Comparison of ENCODE assay signal across 11 mouse cellular contexts in the genomic region with DNA sequence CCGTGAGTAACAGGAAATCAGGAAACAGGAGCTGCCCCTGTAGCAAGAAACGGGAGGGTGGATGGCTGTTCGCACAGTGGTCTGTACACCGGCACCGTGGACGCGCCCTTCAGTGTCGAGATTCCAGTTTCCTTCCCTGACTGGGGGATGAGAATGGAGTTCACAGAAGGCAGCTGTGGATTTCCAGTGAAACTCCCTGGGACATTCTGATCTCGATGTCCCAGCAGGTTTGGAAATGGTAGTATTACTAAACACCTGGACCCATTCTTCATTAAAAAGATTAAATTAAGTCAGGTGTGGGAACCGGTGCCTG. TPM values are rescaled to one million over a fixed set of nuclear protein-coding genes. Genes with fewer than 3 reads are reported as not detected.
A peak's percentile ranks its signal among the peaks of the same experiment; 100 is the strongest.
DNase-seq lines count a peak whose midpoint lies in the region; ATAC-seq and TF ChIP-seq lines count a peak whose summit lies in the region.
"Had no signal": no experiment of that assay in that cellular context is flagged by ENCODE, and none has a peak within 500 bp of the region (broad histone marks: within the 10 kb centered on the region; RNA-seq: fewer than 3 reads in every experiment).

No protein-coding gene starts in this region.

- intact Hi-C loops in gastrocnemius, adult 2 months (cut with DNase I): loop anchor here (1.0 to 5.0 kb wide), 2 partner anchors 87 to 210 kb away; no protein-coding TSS in a partner anchor

- no peak for ATAC-seq in embryonic facial prominence, embryonic 12.5 days (ENCODE audit: insufficient number of reproducible peaks, insufficient read depth, low FRiP score, low TSS enrichment)
- no peak for ATAC-seq in liver, embryonic 14.5 days (ENCODE audit: insufficient read depth)

- no peak for TF ChIP-seq EP300 in liver, embryonic 14.5 days (IDR thresholded peaks at IDR 0.05; ENCODE audit: low read depth)

- peak overlapping the region; percentile 57 for H3K4me3 ChIP-seq in gastrocnemius, adult 2 months
- H3K4me3 ChIP-seq in layer of hippocampus, adult 2 months: no peak overlapping the region
- no peak overlapping the region for H3K4me3 ChIP-seq in embryonic facial prominence, embryonic 12.5 days
- H3K4me3 ChIP-seq in liver, embryonic 14.5 days (ENCODE audit: insufficient read depth in 1 of 2, low read depth in 2 of 2, low read length in 2 of 2): no peak overlapping the region
- H3K4me3 ChIP-seq: left cerebral cortex, adult 2 months had no signal

- DNase-seq in gastrocnemius, adult 2 months: peak; percentile 32
- DNase-seq in gastrocnemius, adult 8-10 months (ENCODE audit: low spot score in 2 of 2): no peak
- DNase-seq in layer of hippocampus, adult 2 months (ENCODE audit: low spot score in 2 of 2): no peak
- DNase-seq in layer of hippocampus, postnatal 36 days: no peak
- DNase-seq in liver, embryonic 14.5 days (ENCODE audit: low read depth in 3 of 3, low spot score in 3 of 3): no peak
- no peak for DNase-seq in right cerebral cortex, postnatal 14 days
- DNase-seq in layer of hippocampus, adult 11-12 months (ENCODE audit: low spot score): no peak
- DNase-seq: embryo, embryonic 11 days; gastrocnemius, postnatal 25 days had no signal

- no peak overlapping the region for H3K9ac ChIP-seq in embryonic facial prominence, embryonic 12.5 days
- no peak overlapping the region for H3K9ac ChIP-seq in liver, embryonic 14.5 days (replicated peaks)

- 57% methylated on average over 10 of the region's 10 CpGs for WGBS in embryonic facial prominence, embryonic 12.5 days
- WGBS in liver, embryonic 14.5 days (ENCODE audit: insufficient replicate concordance): 26% methylated on average over 10 of the region's 10 CpGs

- no peaks in the 10 kb centered on the region for H3K9me3 ChIP-seq in embryonic facial prominence, embryonic 12.5 days
- no peaks in the 10 kb centered on the region for H3K9me3 ChIP-seq in liver, embryonic 14.5 days (ENCODE audit: control insufficient read depth, low read length)

- H3K27me3 ChIP-seq in embryonic facial prominence, embryonic 12.5 days: no peaks in the 10 kb centered on the region
- H3K27me3 ChIP-seq in liver, embryonic 14.5 days (ENCODE audit: control insufficient read depth, insufficient read depth, low read length): no peaks in the 10 kb centered on the region

- peak overlapping the region; percentile 7; the same call in 1 of the 2 replicates for H3K4me2 ChIP-seq in embryonic facial prominence, embryonic 12.5 days (replicated peaks)
- H3K4me2 ChIP-seq in liver, embryonic 14.5 days (ENCODE audit: low read depth): peak overlapping the region; percentile 37

- H3K27ac ChIP-seq in gastrocnemius, adult 2 months: peak overlapping the region; percentile 75
- H3K27ac ChIP-seq in layer of hippocampus, adult 2 months: peak overlapping the region; percentile 70
- H3K27ac ChIP-seq in embryonic facial prominence, embryonic 12.5 days: peak overlapping the region; percentile 14; the same call in 1 of the 2 replicates
- H3K27ac ChIP-seq in liver, embryonic 14.5 days: no peak overlapping the region

- TF ChIP-seq CTCF in gastrocnemius, adult 2 months (IDR thresholded peaks at IDR 0.05): no peak
- no peak for TF ChIP-seq CTCF in layer of hippocampus, adult 2 months (conservative IDR thresholded peaks at IDR 0.05)
- no peak for TF ChIP-seq CTCF in liver, embryonic 14.5 days (IDR thresholded peaks at IDR 0.05; ENCODE audit: low read depth)

- peaks cover 15% of the 10 kb centered on the region for H3K4me1 ChIP-seq in embryonic facial prominence, embryonic 12.5 days
- peaks cover 0 to 8% of the 10 kb centered on the region in 2 experiments; a peak in 3 of 4 replicates for H3K4me1 ChIP-seq in liver, embryonic 14.5 days (replicated peaks; ENCODE audit: control insufficient read depth in 2 of 2, insufficient read depth in 2 of 2, low read length in 1 of 2)

- no peaks in the 10 kb centered on the region for H3K36me3 ChIP-seq in embryonic facial prominence, embryonic 12.5 days
- H3K36me3 ChIP-seq in liver, embryonic 14.5 days (replicated peaks; ENCODE audit: control insufficient read depth, insufficient read depth, low read depth): no peaks in the 10 kb centered on the region

RNA-seq across cellular contexts. Expression of gene Terf2, which starts 18.6 kb away (rescaled TPM):
- total RNA-seq in gastrocnemius, adult 2 months (2021): 10 to 100 TPM; 14.7 to 15.1 TPM
- 10 to 100 TPM; 13.1 to 17.6 (median 14.7) TPM for total RNA-seq in gastrocnemius, adult 8-10 months (2022)
- total RNA-seq in layer of hippocampus, adult 2 months (2021): 10 to 100 TPM; 32.7 to 39.2 TPM
- 10 to 100 TPM; 31.9 to 32.0 TPM for total RNA-seq in layer of hippocampus, postnatal 36 days (2021)
- polyA plus RNA-seq in embryonic facial prominence, embryonic 12.5 days (2016; fragmentation: Nextera tagmentation; extraction: Ambion mirVana): 22.4 and 23.6 TPM in 2 replicates
- polyA plus RNA-seq in liver, embryonic 14.5 days (2012; rRNA removed): 6.0 and 9.3 TPM in 2 replicates
- polyA plus RNA-seq in liver, embryonic 14.5 days (2014; fragmentation: Nextera tagmentation; extraction: Ambion mirVana): 4.4 and 5.3 TPM in 2 replicates

RNA-seq across cellular contexts. Expression of gene Cyb5b, which starts 35.5 kb away (rescaled TPM):
- total RNA-seq in gastrocnemius, adult 2 months (2021): 10 to 100 TPM; 33.2 to 36.3 TPM
- 10 to 100 TPM; 28.2 to 39.7 (median 34.2) TPM for total RNA-seq in gastrocnemius, adult 8-10 months (2022)
- 100 to 1,000 TPM; 103 to 104 TPM for total RNA-seq in layer of hippocampus, adult 2 months (2021)
- total RNA-seq in layer of hippocampus, postnatal 36 days (2021): 100 to 1,000 TPM; 106 to 109 TPM
- 96.4 and 106 TPM in 2 replicates for polyA plus RNA-seq in embryonic facial prominence, embryonic 12.5 days (2016; fragmentation: Nextera tagmentation; extraction: Ambion mirVana)
- polyA plus RNA-seq in liver, embryonic 14.5 days (2012; rRNA removed): 14.1 and 21.1 TPM in 2 replicates
- 25.4 and 25.6 TPM in 2 replicates for polyA plus RNA-seq in liver, embryonic 14.5 days (2014; fragmentation: Nextera tagmentation; extraction: Ambion mirVana)

RNA-seq across cellular contexts. Expression of gene Tmed6, which starts 49.5 kb away (rescaled TPM):
- total RNA-seq in gastrocnemius, adult 2 months (2021): not detected
- total RNA-seq in gastrocnemius, adult 8-10 months (2022): not detected
- total RNA-seq in layer of hippocampus, adult 2 months (2021): under 1 TPM in 1 of 2 experiments, not detected in 1; 0.42 TPM
- total RNA-seq in layer of hippocampus, postnatal 36 days (2021): not detected
- polyA plus RNA-seq in embryonic facial prominence, embryonic 12.5 days (2016; fragmentation: Nextera tagmentation; extraction: Ambion mirVana): not detected in 2 replicates
- 1.0 and 1.5 TPM in 2 replicates for polyA plus RNA-seq in liver, embryonic 14.5 days (2012; rRNA removed)
- 3.7 and 3.8 TPM in 2 replicates for polyA plus RNA-seq in liver, embryonic 14.5 days (2014; fragmentation: Nextera tagmentation; extraction: Ambion mirVana)
- total RNA-seq: gastrocnemius, postnatal 25 days; left cerebral cortex, adult 2 months had no signal

RNA-seq across cellular contexts. Expression of gene Nip7, which starts 58.3 kb away (rescaled TPM):
- total RNA-seq in gastrocnemius, adult 2 months (2021): 10 to 100 TPM; 19.3 to 20.7 TPM
- total RNA-seq in gastrocnemius, adult 8-10 months (2022): 10 to 100 TPM; 15.2 to 22.6 (median 19.1) TPM
- 10 to 100 TPM; 43.5 to 46.2 TPM for total RNA-seq in layer of hippocampus, adult 2 months (2021)
- total RNA-seq in layer of hippocampus, postnatal 36 days (2021): 10 to 100 TPM; 44.9 to 47.9 TPM
- polyA plus RNA-seq in embryonic facial prominence, embryonic 12.5 days (2016; fragmentation: Nextera tagmentation; extraction: Ambion mirVana): 96.5 and 106 TPM in 2 replicates
- polyA plus RNA-seq in liver, embryonic 14.5 days (2012; rRNA removed): 8.6 and 28.8 TPM in 2 replicates
- polyA plus RNA-seq in liver, embryonic 14.5 days (2014; fragmentation: Nextera tagmentation; extraction: Ambion mirVana): 48.5 and 55.8 TPM in 2 replicates

RNA-seq across cellular contexts. Expression of gene Cog8, which starts 58.5 kb away (rescaled TPM):
- total RNA-seq in gastrocnemius, adult 2 months (2021): 10 to 100 TPM; 18.7 to 20.3 TPM
- 10 to 100 TPM; 15.8 to 21.7 (median 19.5) TPM for total RNA-seq in gastrocnemius, adult 8-10 months (2022)
- total RNA-seq in layer of hippocampus, adult 2 months (2021): 10 to 100 TPM; 27.8 to 32.5 TPM
- total RNA-seq in layer of hippocampus, postnatal 36 days (2021): 10 to 100 TPM; 28.3 to 31.1 TPM
- 46.1 and 51.6 TPM in 2 replicates for polyA plus RNA-seq in embryonic facial prominence, embryonic 12.5 days (2016; fragmentation: Nextera tagmentation; extraction: Ambion mirVana)
- 12.2 and 14.8 TPM in 2 replicates for polyA plus RNA-seq in liver, embryonic 14.5 days (2012; rRNA removed)
- polyA plus RNA-seq in liver, embryonic 14.5 days (2014; fragmentation: Nextera tagmentation; extraction: Ambion mirVana): 16.8 and 18.6 TPM in 2 replicates
